Mouse (Mus musculus): ENCODE data around the gene Ropn1.

DNA sequence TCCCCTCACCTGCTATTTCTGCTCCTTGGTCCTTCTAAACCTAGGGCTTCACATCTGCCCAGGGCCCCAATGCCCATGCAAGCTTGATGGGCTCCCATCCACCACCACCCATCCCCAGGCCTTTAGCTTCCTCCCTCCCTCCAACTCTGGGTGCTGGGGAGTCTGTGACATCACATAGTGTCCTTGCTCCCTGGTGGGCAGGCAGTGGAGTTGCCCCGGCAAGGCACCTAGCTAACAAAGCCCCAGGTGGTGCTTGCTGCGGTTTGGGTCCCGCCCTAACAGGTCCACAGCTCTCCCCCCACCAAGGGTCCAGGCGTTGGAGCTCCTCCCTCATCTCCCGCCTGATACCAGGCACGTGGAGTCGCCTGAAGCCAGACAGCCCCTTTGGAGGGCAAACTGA lies at the start of gene Ropn1:
- TF ChIP-seq CTCF (IDR thresholded peaks at IDR 0.05; ENCODE audit: control insufficient read depth, insufficient read depth, insufficient read length) (no peak), MYOG (IDR thresholded peaks at IDR 0.05; ENCODE audit: control insufficient read depth, extremely low read depth, insufficient read length) (no peak), MAX (IDR thresholded peaks at IDR 0.05) (no peak), USF1 (IDR thresholded peaks at IDR 0.05; ENCODE audit: low read depth) (no peak)

All from C2C12 (cell line).